Mouse (Mus musculus) ES-Bruce4 (cell line): ENCODE data around the gene Mxra8. TPM values are rescaled to one million over a fixed set of nuclear protein-coding genes. Genes with fewer than 3 reads are reported as not detected.

ENCODE experiments used
- H3K27ac ChIP-seq: 2 replicates; pipeline ENCODE4 v1.5.1; 2012; ENCODE audit warnings: low read length, inconsistent platforms; ENCODE audit not compliant: insufficient read depth
- H3K27me3 ChIP-seq: 2 replicates; pipeline ENCODE4 v1.6.1; 2012; ENCODE audit warnings: mild to moderate bottlenecking, low read length, inconsistent platforms; ENCODE audit not compliant: control insufficient read depth, poor library complexity, insufficient read depth, severe bottlenecking
- H3K36me3 ChIP-seq: 2 replicates; pipeline ENCODE4 v1.6.1; 2012; ENCODE audit warnings: inconsistent platforms, mild to moderate bottlenecking, low read length, moderate library complexity; ENCODE audit not compliant: control insufficient read depth, poor library complexity, insufficient read depth, severe bottlenecking
- H3K4me1 ChIP-seq: one replicate; pipeline ENCODE4 v1.8.1; 2011; ENCODE audit warnings: low read length; ENCODE audit not compliant: control insufficient read depth, insufficient read depth
- H3K4me3 ChIP-seq: 2 replicates; pipeline ENCODE4 v1.5.1; 2011; ENCODE audit warnings: low read depth, mild to moderate bottlenecking, low read length
- H3K9ac ChIP-seq: 2 replicates; pipeline ENCODE4 v1.6.1; 2012; ENCODE audit warnings: low read depth, mild to moderate bottlenecking, inconsistent platforms; ENCODE audit not compliant: poor library complexity, severe bottlenecking
- H3K9me3 ChIP-seq: replicated peaks from 2 replicates; pipeline ENCODE4 v1.6.1; 2012; ENCODE audit warnings: mild to moderate bottlenecking, low read length, inconsistent platforms; ENCODE audit not compliant: control insufficient read depth, poor library complexity, insufficient read depth, severe bottlenecking
- CTCF ChIP-seq: IDR thresholded peaks from one replicate; pipeline ENCODE4 v1.8.1; 2011; ENCODE audit warnings: low read depth, low read length
- EP300 ChIP-seq: IDR thresholded peaks from 2 replicates; pipeline ENCODE4 v1.6.1; 2011; ENCODE audit warnings: low read depth, low read length; ENCODE audit not compliant: insufficient read depth
- POLR2A ChIP-seq: IDR thresholded peaks from one replicate; pipeline ENCODE4 v1.8.1; 2011; ENCODE audit warnings: low read length; ENCODE audit not compliant: insufficient read depth
- polyA plus RNA-seq: library from polyadenylated mRNA; stranded (reverse); fragments of >200 nt; gene quantifications from 2 replicates; pipeline ENCODE4 v1.2.4, GENCODE M21; 2011; ENCODE audit warnings: low read depth; ENCODE audit not compliant: missing spikeins, insufficient read depth, insufficient read length

Gene Mxra8
- polyA plus RNA-seq, 1 experiment, result 21.1 TPM

DNA sequence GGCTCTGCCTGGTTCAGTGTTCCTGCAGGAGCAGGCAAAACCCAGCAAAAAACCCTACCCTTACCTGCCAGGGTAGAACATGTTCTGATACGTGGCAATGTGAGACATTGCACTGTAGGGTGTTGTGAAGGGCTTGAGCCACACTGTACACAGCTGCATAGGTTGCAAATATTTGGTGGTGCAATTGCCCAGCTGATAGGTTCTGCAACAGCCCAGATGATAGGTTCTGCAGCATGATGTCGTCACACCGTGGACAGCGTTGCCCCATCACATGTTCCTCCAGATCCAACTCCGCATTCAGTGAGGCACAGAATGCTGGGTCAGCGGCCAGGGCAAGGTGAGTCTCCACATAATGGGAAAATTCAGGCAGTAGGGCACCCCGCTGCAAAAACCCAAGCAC lies 22.3 kb downstream of the Mxra8 start:
- Histone ChIP-seq H3K27ac (no peak overlapping the region), H3K4me3 (no peak overlapping the region), H3K4me1 (no peaks in the 10 kb centered on the region), H3K9ac (no peak overlapping the region), H3K36me3 (no peaks in the 10 kb centered on the region), H3K27me3 (no peaks in the 10 kb centered on the region), H3K9me3 (no peaks in the 10 kb centered on the region)
- TF ChIP-seq EP300, result no peak
- no peak for TF ChIP-seq POLR2A
- TF ChIP-seq CTCF, result no peak

DNA sequence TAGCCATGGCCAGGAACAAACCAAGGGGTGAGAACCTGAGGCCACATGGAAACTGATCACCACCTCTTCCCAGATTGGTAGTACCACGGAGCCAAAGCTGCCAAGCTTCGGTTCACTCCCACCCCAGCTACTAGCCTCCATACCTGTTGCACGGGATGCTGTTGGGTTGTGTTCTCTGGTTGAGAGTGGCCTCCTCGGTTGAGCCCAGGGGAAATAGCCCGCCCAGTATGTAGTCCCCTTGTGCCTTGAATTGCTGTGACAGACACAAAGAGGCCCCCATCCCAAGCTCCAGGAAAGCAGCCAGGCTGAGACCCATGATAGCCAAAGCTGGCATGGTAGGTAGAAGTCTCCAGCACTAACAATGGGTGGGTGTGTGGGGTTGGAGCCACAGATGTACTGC lies 23.5 kb downstream of the Mxra8 start, which contains the start of gene Tas1r3:
Gene Tas1r3, minus strand, starts transcription at position 362 of the 400 bp plus-strand sequence.
- Histone ChIP-seq H3K9ac (no peak within 1 kb of the TSS), H3K4me3 (no peak within 1 kb of the TSS), H3K27me3 (no peaks in the 10 kb centered on the region), H3K36me3 (no peaks in the 10 kb centered on the region), H3K9me3 (no peaks in the 10 kb centered on the region), H3K27ac (no peak within 1 kb of the TSS), H3K4me1 (no peaks in the 10 kb centered on the region)
- no peak for TF ChIP-seq EP300
- no peak for TF ChIP-seq POLR2A
- no peak for TF ChIP-seq CTCF

GRCm38 (mm10) chr4:155868614-155869298 lies 29.3 kb downstream of the Mxra8 start:
- no peaks in the 10 kb centered on the region for H3K4me1 ChIP-seq
- no peaks in the 10 kb centered on the region for H3K27me3 ChIP-seq
- peak overlapping the region; percentile 68 for H3K9ac ChIP-seq
- peak overlapping the region; percentile 95 for H3K4me3 ChIP-seq
- TF ChIP-seq EP300, result no peak
- TF ChIP-seq CTCF, result no peak
- TF ChIP-seq POLR2A, result no peak
- H3K9me3 ChIP-seq, result no peaks in the 10 kb centered on the region
- H3K36me3 ChIP-seq, result peaks cover 12% of the 10 kb centered on the region
- no peak overlapping the region for H3K27ac ChIP-seq

GRCm38 (mm10) chr4:155869317-155870033 lies 30.0 kb downstream of the Mxra8 start, which contains the start of the genes Cptp and Ints11:
Cptp (minus strand) TSS chr4:155869440.
Ints11 (plus strand) TSS chr4:155869546.
- H3K36me3 ChIP-seq, result peaks cover 15% of the 10 kb centered on the region
- H3K27ac ChIP-seq, result no peak within 1 kb of the TSS
- H3K9me3 ChIP-seq, result no peaks in the 10 kb centered on the region
- H3K9ac ChIP-seq, result peak within 1 kb of the TSS; percentile 68
- TF ChIP-seq POLR2A (peak; percentile 33), CTCF (no peak)
- H3K4me3 ChIP-seq, result peak within 1 kb of the TSS; percentile 95
- no peaks in the 10 kb centered on the region for H3K27me3 ChIP-seq
- no peaks in the 10 kb centered on the region for H3K4me1 ChIP-seq

DNA sequence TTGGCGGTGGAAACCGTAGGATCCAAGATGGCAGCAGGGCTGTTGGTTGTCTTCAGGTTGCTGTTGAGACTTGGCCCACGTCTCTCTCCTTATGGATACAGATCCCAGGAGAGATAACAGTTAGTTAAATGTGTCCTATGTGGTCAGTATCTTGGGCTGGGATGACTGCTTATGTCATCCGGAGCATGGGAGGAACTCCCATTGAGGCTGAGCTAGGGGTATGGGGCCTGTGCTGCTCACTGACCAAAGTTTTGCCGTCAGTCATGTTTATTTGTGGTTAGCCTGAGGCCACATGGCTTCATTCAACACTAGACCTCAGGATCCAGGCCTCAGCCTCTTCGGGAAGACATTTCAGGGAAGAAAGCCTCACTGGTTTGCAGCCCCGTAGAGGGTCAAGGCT lies 31.9 kb downstream of the Mxra8 start:
- Histone ChIP-seq H3K36me3 (peaks cover 25% of the 10 kb centered on the region), H3K27me3 (no peaks in the 10 kb centered on the region), H3K4me3 (no peak overlapping the region), H3K9ac (no peak overlapping the region), H3K9me3 (no peaks in the 10 kb centered on the region), H3K4me1 (no peaks in the 10 kb centered on the region), H3K27ac (no peak overlapping the region)
- TF ChIP-seq CTCF (no peak), POLR2A (no peak), EP300 (no peak)

DNA sequence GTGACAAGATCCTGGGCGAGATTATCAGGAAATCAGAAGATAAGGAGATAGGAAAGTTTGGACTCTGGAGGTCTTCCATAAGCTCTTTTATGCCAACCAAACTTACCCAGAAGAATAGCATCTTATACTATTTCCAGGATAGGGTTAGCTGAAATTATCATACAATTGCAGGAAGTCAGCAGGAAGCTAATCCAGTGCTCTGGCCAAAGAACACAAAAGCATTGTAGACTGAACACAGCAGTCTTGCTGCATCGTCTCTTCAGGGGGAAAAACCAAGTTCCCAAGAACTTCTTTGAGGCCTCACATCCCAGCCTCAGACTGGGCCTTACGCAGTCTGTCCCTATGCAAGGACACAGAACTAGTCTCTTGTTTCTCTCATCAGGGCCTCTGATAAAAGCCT lies 44.1 kb downstream of the Mxra8 start:
- Histone ChIP-seq H3K27me3 (no peaks in the 10 kb centered on the region), H3K9me3 (no peaks in the 10 kb centered on the region), H3K4me1 (no peaks in the 10 kb centered on the region), H3K27ac (no peak overlapping the region), H3K4me3 (no peak overlapping the region), H3K9ac (no peak overlapping the region), H3K36me3 (peaks cover 35% of the 10 kb centered on the region)
- TF ChIP-seq EP300, result no peak
- no peak for TF ChIP-seq CTCF
- TF ChIP-seq POLR2A, result no peak
